Mouse (Mus musculus) heart, embryonic 10.5 days (tissue): ENCODE measurements around the gene Olfr1447. TPM values are rescaled to one million over a fixed set of nuclear protein-coding genes. Genes with fewer than 3 reads are reported as not detected.

ENCODE experiments used
- DNase-seq: peaks from one replicate; pipeline ENCODE4 v3.0.0-alpha.2; 2017; ENCODE audit warnings: low spot score
- H3K27ac ChIP-seq: fragments of 300-500 bp; sonication (generic); 2 replicates; pipeline ENCODE4 v1.5.1; 2016; ENCODE audit warnings: mild to moderate bottlenecking
- H3K27me3 ChIP-seq: fragments of 300-500 bp; sonication (generic); 2 replicates; pipeline ENCODE4 v1.6.1; 2016; ENCODE audit warnings: mild to moderate bottlenecking; ENCODE audit not compliant: poor library complexity, insufficient read depth, severe bottlenecking
- H3K36me3 ChIP-seq: fragments of 300-500 bp; sonication (generic); 2 replicates; pipeline ENCODE4 v1.6.1; 2016; ENCODE audit warnings: mild to moderate bottlenecking, moderate library complexity
- H3K4me1 ChIP-seq: fragments of 300-500 bp; sonication (generic); 2 replicates; pipeline ENCODE4 v1.6.1; 2016; ENCODE audit warnings: mild to moderate bottlenecking
- H3K4me3 ChIP-seq: fragments of 300-500 bp; sonication (generic); 2 replicates; pipeline ENCODE4 v1.5.1; 2016; ENCODE audit warnings: mild to moderate bottlenecking, moderate library complexity
- H3K9me3 ChIP-seq: fragments of 300-500 bp; sonication (generic); 2 replicates; pipeline ENCODE4 v1.6.1; 2016; ENCODE audit warnings: mild to moderate bottlenecking, moderate library complexity
- WGBS: fragments of 180-500 bp; shearing (Covaris S2); methylation state at CpG from one replicate; pipeline ENCODE4 v1.1.7; 2016; 5-methylcytosine and 5-hydroxymethylcytosine counted together
- polyA plus RNA-seq: library from polyadenylated mRNA; unstranded; fragments of >200 nt; fragmentation: Nextera tagmentation; extraction: Ambion mirVana; gene quantifications from 2 replicates; pipeline ENCODE4 v1.2.1, GENCODE M21; 2016

Olfr1447 gene
- polyA plus RNA-seq, result not detected in 2 replicates

DNA sequence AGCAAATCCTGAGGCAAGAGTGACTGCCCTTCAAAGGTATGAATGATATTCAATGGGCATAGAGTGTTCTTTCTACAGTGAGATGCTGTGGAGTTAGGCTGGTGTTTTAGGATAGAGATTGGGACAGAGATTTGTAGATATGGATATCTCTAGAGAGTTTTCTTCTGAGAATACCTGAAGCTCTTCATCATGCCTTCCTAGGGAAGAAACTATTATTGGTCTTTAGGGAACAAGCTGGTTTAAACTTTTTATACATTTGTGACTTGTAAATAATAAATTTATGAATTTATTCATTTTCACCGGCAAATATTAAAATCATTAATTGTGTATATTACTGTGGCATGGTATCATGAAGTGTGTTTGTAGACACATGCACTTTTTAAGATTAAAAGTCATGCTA lies at the start of gene Olfr1447:
TSS of gene Olfr1447 (minus strand) at position 101 of the 400 bp plus-strand sequence.
- WGBS, result 77% methylated on average over 1 of the region's 1 CpGs
- DNase-seq, result no peak
- Histone ChIP-seq H3K4me3 (no peak within 1 kb of the TSS), H3K27ac (no peak within 1 kb of the TSS), H3K9me3 (no peaks in the 10 kb centered on the region), H3K27me3 (no peaks in the 10 kb centered on the region), H3K4me1 (no peaks in the 10 kb centered on the region), H3K36me3 (no peaks in the 10 kb centered on the region)

DNA sequence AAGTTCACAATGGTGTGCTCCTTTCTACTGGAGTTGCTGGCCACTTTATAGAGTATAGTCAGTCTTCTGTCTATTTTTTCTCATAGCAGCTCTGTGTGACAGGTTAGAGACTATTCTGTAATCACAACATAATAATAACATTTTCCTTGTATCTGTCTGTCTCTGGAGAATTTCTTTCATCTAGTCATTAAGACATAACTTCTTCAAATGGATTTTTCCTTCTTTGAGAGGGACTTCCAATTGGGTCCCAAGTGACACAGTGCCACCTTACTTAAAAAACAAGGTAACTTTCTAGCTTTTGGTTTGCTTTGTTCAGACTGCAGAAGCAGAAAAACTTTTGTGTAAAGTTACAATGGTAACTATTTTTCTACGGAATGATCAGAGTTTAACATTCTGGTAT lies 46.4 kb upstream of the Olfr1447 start, which contains the start of gene Olfr1450:
TSS of gene Olfr1450 (plus strand) at position 301 of the 400 bp plus-strand sequence.
- Histone ChIP-seq H3K36me3 (no peaks in the 10 kb centered on the region), H3K27me3 (no peaks in the 10 kb centered on the region), H3K4me1 (no peaks in the 10 kb centered on the region), H3K9me3 (peaks cover 7% of the 10 kb centered on the region), H3K4me3 (no peak within 1 kb of the TSS), H3K27ac (no peak within 1 kb of the TSS)
- 87% methylated on average over 1 of the region's 1 CpGs for WGBS
- no peak for DNase-seq

DNA sequence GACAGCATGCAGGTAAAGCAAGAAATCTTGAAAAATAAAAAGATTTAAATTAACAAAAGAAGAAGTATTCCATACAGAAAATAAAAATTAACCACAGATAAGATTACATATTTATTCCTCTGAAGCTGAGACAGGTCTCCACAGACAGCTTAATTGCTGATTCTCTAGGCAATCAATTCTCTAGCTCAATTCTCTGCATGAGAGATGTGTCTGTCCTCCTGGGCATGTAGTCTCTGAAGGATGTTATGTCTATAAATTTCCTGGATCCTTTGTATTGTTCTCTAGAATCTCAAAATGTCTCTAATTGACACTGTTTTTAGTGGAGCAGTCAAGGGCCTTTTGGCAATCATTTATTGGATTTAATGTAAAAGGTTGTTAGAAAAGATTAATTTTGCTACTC lies 27.0 kb upstream of the Olfr1447 start, which contains the start of gene Olfr1449:
TSS of gene Olfr1449 (plus strand) at position 301 of the 400 bp plus-strand sequence.
- H3K27ac ChIP-seq, result no peak within 1 kb of the TSS
- H3K36me3 ChIP-seq, result no peaks in the 10 kb centered on the region
- H3K9me3 ChIP-seq, result no peaks in the 10 kb centered on the region
- no peaks in the 10 kb centered on the region for H3K4me1 ChIP-seq
- no peaks in the 10 kb centered on the region for H3K27me3 ChIP-seq
- no peak within 1 kb of the TSS for H3K4me3 ChIP-seq
- no peak for DNase-seq

DNA sequence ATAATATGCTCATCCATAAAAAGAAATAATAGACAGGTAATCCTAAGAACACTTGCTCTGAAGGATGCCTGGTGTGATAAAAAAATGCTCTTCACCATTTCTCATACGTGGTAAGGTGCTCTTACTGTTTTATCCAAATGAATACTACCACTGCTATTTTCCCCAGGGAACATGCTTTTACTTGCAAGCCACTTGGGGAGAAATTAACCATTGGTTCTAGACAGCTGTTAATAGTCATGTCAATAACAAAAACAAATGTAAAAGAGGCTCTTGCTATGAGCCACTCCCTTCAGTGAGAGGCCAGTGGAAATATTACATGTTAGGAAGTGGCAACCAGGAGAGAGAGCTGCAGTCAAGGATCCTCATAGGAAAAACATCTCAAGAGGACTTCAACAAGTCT lies 20.8 kb upstream of the Olfr1447 start, which contains the start of gene Olfr1448:
TSS of gene Olfr1448 (minus strand) at position 101 of the 400 bp plus-strand sequence.
- WGBS, result 75% methylated on average over 1 of the region's 1 CpGs
- H3K4me1 ChIP-seq, result no peaks in the 10 kb centered on the region
- H3K4me3 ChIP-seq, result no peak within 1 kb of the TSS
- no peaks in the 10 kb centered on the region for H3K27me3 ChIP-seq
- DNase-seq, result no peak
- no peak within 1 kb of the TSS for H3K27ac ChIP-seq
- no peaks in the 10 kb centered on the region for H3K36me3 ChIP-seq
- H3K9me3 ChIP-seq, result no peaks in the 10 kb centered on the region; the same call in 1 of the 2 replicates

DNA sequence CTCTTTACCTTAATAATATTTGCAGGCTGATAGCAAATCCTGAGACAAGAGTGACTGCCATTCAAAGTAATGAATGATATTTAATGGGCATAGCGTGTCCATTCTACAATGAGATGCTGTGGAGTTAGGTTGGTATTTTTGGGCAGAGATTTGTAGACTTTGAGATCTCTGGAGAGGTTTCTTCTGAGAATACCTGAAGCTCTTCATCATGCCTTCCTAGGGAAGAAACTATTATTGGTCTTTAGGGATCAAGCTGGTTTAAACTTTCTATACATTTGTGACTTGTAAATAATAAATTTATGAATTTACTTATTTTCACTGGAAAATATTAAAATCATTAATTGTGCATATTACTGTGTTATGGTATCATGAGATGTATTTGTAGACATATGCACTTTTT lies 10.1 kb downstream of the Olfr1447 start, which contains the start of gene Olfr1446:
TSS of gene Olfr1446 (minus strand) at position 101 of the 400 bp plus-strand sequence.
- no peak within 1 kb of the TSS for H3K4me3 ChIP-seq
- no peaks in the 10 kb centered on the region for H3K4me1 ChIP-seq
- no peaks in the 10 kb centered on the region for H3K27me3 ChIP-seq
- no peak for DNase-seq
- no peaks in the 10 kb centered on the region for H3K36me3 ChIP-seq
- no peaks in the 10 kb centered on the region for H3K9me3 ChIP-seq
- 78% methylated on average over 1 of the region's 1 CpGs for WGBS
- H3K27ac ChIP-seq, result no peak within 1 kb of the TSS

DNA sequence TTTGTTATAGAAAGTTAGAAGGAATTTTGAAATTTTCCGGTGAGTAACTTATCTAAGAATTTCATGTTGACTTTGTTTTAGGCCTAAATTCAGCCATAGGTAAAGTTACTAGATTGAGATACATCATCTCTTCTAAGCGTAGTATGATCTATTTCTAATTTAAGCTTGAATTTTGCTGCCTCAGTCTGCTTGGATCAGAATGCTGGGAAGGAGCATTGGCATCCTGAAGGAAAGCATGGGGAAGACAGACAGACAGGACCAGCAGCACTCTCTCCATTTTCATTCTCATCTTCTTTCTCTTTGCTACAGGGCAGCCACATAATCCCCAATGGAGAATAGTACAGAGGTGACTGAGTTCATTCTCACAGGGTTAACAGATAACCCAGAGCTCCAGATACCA lies 20.0 kb downstream of the Olfr1447 start, which contains the start of gene Olfr1445:
TSS of gene Olfr1445 (plus strand) at position 301 of the 400 bp plus-strand sequence.
- H3K9me3 ChIP-seq, result no peaks in the 10 kb centered on the region
- no peak within 1 kb of the TSS for H3K27ac ChIP-seq
- no peak within 1 kb of the TSS for H3K4me3 ChIP-seq
- H3K36me3 ChIP-seq, result no peaks in the 10 kb centered on the region
- WGBS, result 84% methylated on average over 2 of the region's 2 CpGs
- DNase-seq, result no peak
- H3K27me3 ChIP-seq, result no peaks in the 10 kb centered on the region
- H3K4me1 ChIP-seq, result no peaks in the 10 kb centered on the region

DNA sequence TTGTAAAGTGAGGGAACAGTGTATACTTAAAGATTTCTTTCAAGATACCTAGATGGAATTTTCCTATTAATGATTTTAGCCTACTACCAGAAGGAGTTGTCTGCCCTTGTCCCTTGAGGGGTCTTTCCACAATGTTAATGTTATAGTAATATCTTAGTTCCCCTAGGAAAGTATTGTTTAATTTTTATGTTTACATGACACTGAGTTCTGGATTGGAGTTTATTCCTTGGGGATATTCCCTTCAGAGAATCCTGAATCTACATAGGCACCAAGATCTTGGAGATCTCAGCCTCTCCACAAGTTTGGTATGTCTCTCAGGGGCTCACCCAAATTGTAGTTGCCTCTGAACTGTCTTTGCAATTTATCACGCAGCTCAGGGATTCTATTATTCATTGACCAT lies 46.6 kb downstream of the Olfr1447 start, which contains the start of gene Olfr1444:
TSS of gene Olfr1444 (plus strand) at position 301 of the 400 bp plus-strand sequence.
- H3K36me3 ChIP-seq, result no peaks in the 10 kb centered on the region
- no peak within 1 kb of the TSS for H3K27ac ChIP-seq
- H3K4me1 ChIP-seq, result no peaks in the 10 kb centered on the region
- WGBS, result 39% methylated on average over 1 of the region's 1 CpGs
- no peaks in the 10 kb centered on the region for H3K9me3 ChIP-seq
- no peaks in the 10 kb centered on the region for H3K27me3 ChIP-seq
- DNase-seq, result no peak
- H3K4me3 ChIP-seq, result no peak within 1 kb of the TSS

Other genes with a start within 250 kb of the Olfr1447 start
- gene Olfr1442, start 233.3 kb downstream of the Olfr1447 start, polyA plus RNA-seq, result not detected in 2 replicates
- not detected in 2 replicates for gene Olfr1443, start 225.6 kb downstream of the Olfr1447 start, polyA plus RNA-seq
- not detected in 2 replicates for gene Keg1, start 208.0 kb downstream of the Olfr1447 start, polyA plus RNA-seq
- 0.70 and 1.1 TPM in 2 replicates for gene Cntf, start 138.1 kb downstream of the Olfr1447 start, polyA plus RNA-seq
- 11.5 and 13.4 TPM in 2 replicates for gene Zfp91, start 107.6 kb downstream of the Olfr1447 start, polyA plus RNA-seq
- gene Lpxn, start 107.5 kb downstream of the Olfr1447 start, polyA plus RNA-seq, result 0.46 and 0.54 TPM in 2 replicates
- gene Gm5244, start 57.1 kb downstream of the Olfr1447 start, polyA plus RNA-seq, result not detected in 2 replicates
- gene Olfr1444, start 46.5 kb downstream of the Olfr1447 start, polyA plus RNA-seq, result not detected in 2 replicates
- not detected in 2 replicates for gene Olfr1445, start 19.9 kb downstream of the Olfr1447 start, polyA plus RNA-seq
- not detected in 2 replicates for gene Olfr1446, start 10.2 kb downstream of the Olfr1447 start, polyA plus RNA-seq
- gene Olfr1448, start 20.7 kb upstream of the Olfr1447 start, polyA plus RNA-seq, result not detected in 2 replicates
- gene Olfr1449, start 27.1 kb upstream of the Olfr1447 start, polyA plus RNA-seq, result not detected in 2 replicates
- not detected in 2 replicates for gene Olfr1450, start 46.5 kb upstream of the Olfr1447 start, polyA plus RNA-seq
- not detected in 2 replicates for gene Olfr1451, start 91.3 kb upstream of the Olfr1447 start, polyA plus RNA-seq
- not detected in 2 replicates for gene Olfr1453, start 124.6 kb upstream of the Olfr1447 start, polyA plus RNA-seq
- not detected in 2 replicates for gene Olfr1454, start 156.9 kb upstream of the Olfr1447 start, polyA plus RNA-seq
- not detected in 2 replicates for gene Olfr1457, start 194.1 kb upstream of the Olfr1447 start, polyA plus RNA-seq
- gene Olfr1458, start 203.0 kb upstream of the Olfr1447 start, polyA plus RNA-seq, result not detected in 2 replicates
- not detected in 2 replicates for gene Olfr1459, start 245.8 kb upstream of the Olfr1447 start, polyA plus RNA-seq